Mouse (Mus musculus) stomach, embryonic 16.5 days (tissue): ENCODE measurements around the gene Cdc42. TPM values are rescaled to one million over a fixed set of nuclear protein-coding genes. Genes with fewer than 3 reads are reported as not detected.
A peak's percentile ranks its signal among the peaks of the same experiment; 100 is the strongest.

ENCODE experiments used
- ATAC-seq: fragments of 200-750 bp; cut with Nextera tagmentation; 2 replicates; pipeline ENCODE4 v1.8.0; 2017; ENCODE audit warnings: moderate number of reproducible peaks, moderate TSS enrichment; ENCODE audit not compliant: insufficient read depth, low FRiP score
- H3K27ac ChIP-seq: fragments of 300-500 bp; sonication (generic); 2 replicates; pipeline ENCODE4 v1.5.1; 2014; ENCODE audit warnings: low read length
- H3K27me3 ChIP-seq: fragments of 300-500 bp; sonication (generic); 2 replicates; pipeline ENCODE4 v1.6.1; 2014; ENCODE audit warnings: low read length, control low read depth, mixed read lengths; ENCODE audit not compliant: control insufficient read depth, insufficient read depth
- H3K36me3 ChIP-seq: fragments of 300-500 bp; sonication (generic); 2 replicates; pipeline ENCODE4 v1.6.1; 2014; ENCODE audit warnings: low read length; ENCODE audit not compliant: control insufficient read depth, insufficient read depth
- H3K4me1 ChIP-seq: fragments of 300-500 bp; sonication (generic); 2 replicates; pipeline ENCODE4 v1.6.1; 2014; ENCODE audit warnings: low read length, control low read depth, mixed read lengths; ENCODE audit not compliant: control insufficient read depth, insufficient read depth
- H3K4me2 ChIP-seq: fragments of 300-500 bp; sonication (generic); 2 replicates; pipeline ENCODE4 v1.6.1; 2014; ENCODE audit warnings: low read depth, low read length, mixed read lengths
- H3K4me3 ChIP-seq: fragments of 300-500 bp; sonication (generic); replicated peaks from 2 replicates; pipeline ENCODE4 v1.5.1; 2014; ENCODE audit warnings: mild to moderate bottlenecking, low read length
- H3K9ac ChIP-seq: fragments of 300-500 bp; sonication (generic); 2 replicates; pipeline ENCODE4 v1.6.1; 2014; ENCODE audit warnings: low read length
- H3K9me3 ChIP-seq: fragments of 300-500 bp; sonication (generic); replicated peaks from 2 replicates; pipeline ENCODE4 v1.6.1; 2016; ENCODE audit warnings: low read length, control low read depth; ENCODE audit not compliant: control insufficient read depth
- WGBS: fragments of 180-500 bp; shearing (Covaris S2); extraction: QIAGEN DNeasy Blood & Tissue Kit; methylation state at CpG from one replicate; pipeline ENCODE4 v1.1.7; 2014; 5-methylcytosine and 5-hydroxymethylcytosine counted together
- polyA plus RNA-seq: library from polyadenylated mRNA; unstranded; fragments of >200 nt; fragmentation: Nextera tagmentation; extraction: Ambion mirVana; gene quantifications from 2 replicates; pipeline ENCODE4 v1.2.1, GENCODE M21; 2015

The Cdc42 gene
- polyA plus RNA-seq, 1 experiment from 2014 or later: 710 TPM

GRCm38 (mm10) chr4:137278144-137279040 is 79.1 kb downstream of the Cdc42 start:
- peaks cover 33% of the 10 kb centered on the region for H3K27me3 ChIP-seq
- WGBS: 8% methylated on average over 22 of the region's 22 CpGs
- peak overlapping the region; percentile 61 for H3K4me3 ChIP-seq
- peaks cover 41% of the 10 kb centered on the region for H3K4me1 ChIP-seq
- peak overlapping the region; percentile 87 for H3K27ac ChIP-seq
- peak overlapping the region; percentile 84 for H3K9ac ChIP-seq
- no peak for ATAC-seq
- H3K9me3 ChIP-seq: no peaks in the 10 kb centered on the region
- H3K4me2 ChIP-seq: peak overlapping the region; percentile 86
- H3K36me3 ChIP-seq: no peaks in the 10 kb centered on the region

DNA sequence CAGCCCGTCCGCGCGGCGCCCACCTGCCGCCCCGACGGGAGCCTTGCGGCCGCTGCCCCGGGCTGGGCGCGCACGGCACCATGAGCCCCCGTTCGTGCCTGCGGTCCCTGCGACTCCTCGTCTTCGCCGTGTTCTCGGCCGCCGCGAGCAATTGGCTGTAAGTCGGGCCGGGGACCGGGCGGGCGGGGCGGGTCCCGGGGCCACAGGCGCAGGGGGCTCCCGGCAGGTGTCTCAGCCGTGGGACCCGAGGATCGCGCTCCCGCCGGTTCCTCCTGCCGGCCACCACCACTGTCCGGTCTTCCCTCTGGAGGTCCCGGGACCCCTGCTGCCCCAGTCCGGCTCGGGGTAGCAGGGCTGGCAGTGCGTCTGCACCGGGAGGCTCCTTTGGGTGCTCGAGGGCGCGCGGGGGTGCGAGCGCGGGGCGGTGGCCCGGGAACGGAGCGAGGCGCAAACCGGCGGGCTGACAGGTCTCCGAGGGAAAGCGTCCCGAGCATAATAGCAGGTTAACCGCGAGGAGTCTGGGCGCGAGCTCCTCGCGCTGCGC is 79.8 kb downstream of the Cdc42 start:
- Histone ChIP-seq H3K27ac (peak overlapping the region; percentile 87), H3K27me3 (peaks cover 33% of the 10 kb centered on the region), H3K36me3 (no peaks in the 10 kb centered on the region), H3K4me3 (peak overlapping the region; percentile 61), H3K4me2 (peak overlapping the region; percentile 86), H3K4me1 (peaks cover 34% of the 10 kb centered on the region), H3K9ac (peak overlapping the region; percentile 84), H3K9me3 (no peaks in the 10 kb centered on the region)
- ATAC-seq: no peak
- under 1% methylated on average over 60 of the region's 71 CpGs for WGBS

DNA sequence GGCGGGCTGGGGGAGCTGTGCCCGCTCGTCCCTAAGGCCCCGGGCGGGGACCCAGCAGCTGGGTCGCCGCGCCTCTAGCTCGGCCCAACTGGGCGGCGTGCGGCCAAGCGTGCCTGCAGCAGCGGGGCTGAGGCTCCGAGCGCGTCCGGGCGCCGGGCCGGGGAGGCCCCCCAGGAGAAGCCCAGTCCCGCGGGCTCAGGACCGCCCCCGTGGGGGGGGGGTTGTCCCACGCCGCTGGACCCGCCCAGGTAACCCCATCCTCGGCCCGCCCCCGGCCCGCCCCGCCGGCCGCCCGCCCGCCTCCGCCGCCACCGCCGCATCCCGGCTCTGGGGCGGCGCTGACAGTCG is 80.4 kb downstream of the Cdc42 start, which contains the start of gene Wnt4:
TSS of gene Wnt4 (plus strand) at position 324 of the 348 bp plus-strand sequence.
- peaks cover 29% of the 10 kb centered on the region for H3K4me1 ChIP-seq
- WGBS: 0% methylated on average over 19 of the region's 45 CpGs
- H3K36me3 ChIP-seq: no peaks in the 10 kb centered on the region
- H3K9me3 ChIP-seq: no peaks in the 10 kb centered on the region
- peak within 1 kb of the TSS; percentile 61 for H3K4me3 ChIP-seq
- peak within 1 kb of the TSS; percentile 87 for H3K27ac ChIP-seq
- ATAC-seq: peak; percentile 86
- peaks cover 33% of the 10 kb centered on the region for H3K27me3 ChIP-seq
- H3K9ac ChIP-seq: peak within 1 kb of the TSS; percentile 84
- peak within 1 kb of the TSS; percentile 86 for H3K4me2 ChIP-seq

- peak overlapping the region; percentile 86 for H3K27ac ChIP-seq
- 2% methylated on average over 46 of the region's 46 CpGs for WGBS
Measured at GRCm38 (mm10) chr4:137276443-137277165, 80.9 kb downstream of the Cdc42 start.

GRCm38 (mm10) chr4:137274304-137274703 is 83.2 kb downstream of the Cdc42 start:
- no peaks in the 10 kb centered on the region for H3K9me3 ChIP-seq
- no peak overlapping the region for H3K9ac ChIP-seq
- no peaks in the 10 kb centered on the region for H3K36me3 ChIP-seq
- peaks cover 26% of the 10 kb centered on the region for H3K27me3 ChIP-seq
- WGBS: 16% methylated on average over 6 of the region's 6 CpGs
- peaks cover 28% of the 10 kb centered on the region for H3K4me1 ChIP-seq
- no peak for ATAC-seq
- no peak overlapping the region for H3K4me2 ChIP-seq
- no peak overlapping the region for H3K4me3 ChIP-seq
- peak overlapping the region; percentile 71 for H3K27ac ChIP-seq

More at GRCm38 (mm10) chr4:137276443-137277165, 80.9 kb downstream of the Cdc42 start:
- peak; percentile 33 for ATAC-seq
- no peaks in the 10 kb centered on the region for H3K36me3 ChIP-seq
- peak overlapping the region; percentile 61 for H3K4me3 ChIP-seq
- peaks cover 33% of the 10 kb centered on the region for H3K27me3 ChIP-seq
- peak overlapping the region; percentile 86 for H3K4me2 ChIP-seq
- H3K9ac ChIP-seq: peak overlapping the region; percentile 84
- H3K4me1 ChIP-seq: peaks cover 28% of the 10 kb centered on the region
- no peaks in the 10 kb centered on the region for H3K9me3 ChIP-seq

GRCm38 (mm10) chr4:137271856-137272255 is 85.7 kb downstream of the Cdc42 start:
- H3K36me3 ChIP-seq: no peaks in the 10 kb centered on the region
- peaks cover 11% of the 10 kb centered on the region; the same call in 1 of the 2 replicates for H3K27me3 ChIP-seq
- WGBS: 79% methylated on average over 8 of the region's 8 CpGs
- no peaks in the 10 kb centered on the region for H3K9me3 ChIP-seq
- H3K4me3 ChIP-seq: no peak overlapping the region
- H3K9ac ChIP-seq: no peak overlapping the region
- ATAC-seq: no peak
- H3K4me1 ChIP-seq: peaks cover 23% of the 10 kb centered on the region
- H3K4me2 ChIP-seq: no peak overlapping the region
- H3K27ac ChIP-seq: no peak overlapping the region

Other genes starting within 250 kb of the Cdc42 start
- gene Wnt4, start 80.2 kb downstream of the Cdc42 start, polyA plus RNA-seq: 8.7 and 13.7 TPM in 2 replicates
- 0.54 and 0.83 TPM in 2 replicates for gene Cela3a, start 52.1 kb upstream of the Cdc42 start, polyA plus RNA-seq
- 406 and 529 TPM in 2 replicates for gene Cela3b, start 72.8 kb upstream of the Cdc42 start, polyA plus RNA-seq
- gene 1700013G24Rik, start 95.6 kb upstream of the Cdc42 start, polyA plus RNA-seq: not detected in 2 replicates
- 29.5 and 31.7 TPM in 2 replicates for gene Hspg2, start 111.0 kb upstream of the Cdc42 start, polyA plus RNA-seq
- gene Ldlrad2, start 216.8 kb upstream of the Cdc42 start, polyA plus RNA-seq: not detected in 2 replicates
- 55.8 and 58.3 TPM in 2 replicates for gene Usp48, start 236.0 kb upstream of the Cdc42 start, polyA plus RNA-seq